Mouse (Mus musculus) ES-E14 (cell line): Measurements from ENCODE around the gene Epn3.

Source experiments
- CHD2 ChIP-seq: IDR thresholded peaks from 2 replicates; pipeline ENCODE4 v1.6.1; 2014; ENCODE audit warnings: mild to moderate bottlenecking, low read depth, low read length, inconsistent platforms
- HCFC1 ChIP-seq: IDR thresholded peaks from 2 replicates; pipeline ENCODE4 v1.6.1; 2012; ENCODE audit warnings: low read length, inconsistent platforms, borderline replicate concordance; ENCODE audit not compliant: insufficient read depth
- MAFK ChIP-seq: IDR thresholded peaks from 2 replicates; pipeline ENCODE4 v1.6.1; 2014; ENCODE audit warnings: mild to moderate bottlenecking, low read depth, low read length, inconsistent platforms; ENCODE audit not compliant: insufficient read depth
- ZC3H11A ChIP-seq: IDR thresholded peaks from 2 replicates; pipeline ENCODE4 v1.6.1; 2012; ENCODE audit warnings: low read depth, mild to moderate bottlenecking, inconsistent platforms, low read length, borderline replicate concordance
- ZNF384 ChIP-seq: IDR thresholded peaks from 2 replicates; pipeline ENCODE4 v1.6.1; 2012; ENCODE audit warnings: low read depth, low read length, inconsistent platforms

DNA sequence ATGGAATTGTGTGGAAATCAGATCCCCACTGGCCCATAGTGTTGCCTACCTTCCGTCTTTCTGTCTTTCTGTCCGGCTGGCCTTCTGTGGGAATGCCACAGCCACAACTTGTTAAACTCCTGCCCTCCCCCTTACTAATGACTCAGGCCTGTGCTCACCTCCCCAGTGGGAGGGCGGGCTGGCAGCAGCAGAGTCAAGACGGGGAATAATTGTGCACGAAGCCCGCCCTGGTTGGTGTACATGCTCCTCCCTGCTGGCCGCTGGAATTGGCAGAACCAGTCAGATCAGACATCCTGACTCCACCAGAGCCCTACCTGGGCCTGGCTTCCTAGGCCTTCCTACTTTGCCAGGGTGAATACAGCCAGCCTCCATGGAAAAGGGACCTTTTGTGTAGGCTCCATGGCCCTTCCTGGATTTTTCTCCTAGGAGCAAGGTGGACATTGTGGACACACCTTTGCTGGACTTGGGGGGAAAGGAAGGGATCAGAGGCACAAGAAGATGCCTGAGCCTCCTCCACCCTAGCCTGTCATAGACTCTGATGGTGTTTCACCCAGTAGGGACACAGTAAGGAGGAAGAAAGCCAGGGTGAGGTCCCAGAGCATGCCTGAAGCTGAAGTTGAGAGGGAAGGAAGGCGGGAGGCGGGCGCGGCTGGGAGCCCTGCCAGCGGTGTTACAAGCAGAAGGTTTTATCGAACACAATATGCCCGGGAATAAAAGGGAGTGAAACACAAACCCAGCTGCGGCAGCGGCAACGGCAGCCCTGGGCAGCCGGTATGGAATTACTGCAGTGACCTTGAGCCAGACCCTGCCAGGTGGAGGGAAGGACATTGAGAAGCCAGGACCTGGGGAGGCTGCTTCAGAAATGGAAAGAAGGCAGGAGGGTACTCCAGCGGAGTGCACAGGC is 1.4 kb downstream of the Epn3 start:
- TF ChIP-seq CHD2 (no peak), MAFK (no peak), ZC3H11A (no peak), ZNF384 (no peak), HCFC1 (no peak)
